Mouse (Mus musculus): ENCODE data around the gene Ndufaf4. TPM values are rescaled to one million over a fixed set of nuclear protein-coding genes. Genes with fewer than 3 reads are reported as not detected.

Gene Ndufaf4
- polyA plus RNA-seq, 1 experiment from 2014 or later = 69.6 TPM

GRCm38 (mm10) chr4:24897351-24897750 is 532 bp upstream of the Ndufaf4 start:
- Histone ChIP-seq H3K9me3 (ENCODE audit: control insufficient read depth, low read length) (no peaks in the 10 kb centered on the region), H3K4me3 (ENCODE audit: low read depth, low read length) (peak overlapping the region; percentile 50), H3K36me3 (ENCODE audit: control insufficient read depth, insufficient read depth, low read length) (peaks cover 3% of the 10 kb centered on the region; the same call in 1 of the 2 replicates), H3K4me1 (ENCODE audit: control insufficient read depth, insufficient read depth, low read length) (peaks cover 3% of the 10 kb centered on the region; the same call in 1 of the 2 replicates), H3K27me3 (ENCODE audit: control insufficient read depth, insufficient read depth, low read length) (no peaks in the 10 kb centered on the region), H3K27ac (ENCODE audit: low read depth, low read length) (no peak overlapping the region), H3K4me2 (peak overlapping the region; percentile 69), H3K9ac (ENCODE audit: low read length) (no peak overlapping the region; the same call in 1 of the 2 replicates)
- ATAC-seq (ENCODE audit: low FRiP score) (peak; percentile 39; the same call in 1 of the 2 replicates), DNase-seq (ENCODE audit: low spot score, missing footprints) (no peak)
- WGBS = 28% methylated on average over 7 of the region's 7 CpGs

DNA sequence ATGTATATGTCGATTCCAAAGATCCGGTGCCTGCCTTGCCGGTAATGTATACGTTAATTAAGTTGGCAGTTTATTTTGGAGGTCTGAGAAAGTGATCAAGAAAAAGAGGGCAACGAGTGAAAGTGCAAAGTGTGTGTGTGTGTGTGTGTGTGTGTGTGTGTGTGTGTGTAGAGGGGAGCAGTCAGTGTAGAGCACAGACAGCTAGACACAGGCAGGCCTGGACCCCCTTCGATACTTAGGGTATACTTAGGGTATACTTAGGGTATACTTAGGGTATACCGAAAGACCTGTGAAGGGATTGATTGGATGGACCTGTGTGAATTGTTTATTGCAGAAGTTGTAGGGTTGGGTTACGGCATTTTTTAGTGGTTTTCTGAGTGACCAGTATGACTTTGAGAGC is 753 bp downstream of the Ndufaf4 start:
- DNase-seq (ENCODE audit: low spot score, missing footprints) = peak; percentile 89
- peak overlapping the region; percentile 67 for H3K9ac ChIP-seq (ENCODE audit: low read length)
- H3K4me1 ChIP-seq (ENCODE audit: control insufficient read depth, insufficient read depth, low read length) = peaks cover 3% of the 10 kb centered on the region; the same call in 1 of the 2 replicates
- WGBS = 35% methylated on average over 8 of the region's 8 CpGs
- peak overlapping the region; percentile 50 for H3K4me3 ChIP-seq (ENCODE audit: low read depth, low read length)
- H3K9me3 ChIP-seq (ENCODE audit: control insufficient read depth, low read length) = no peaks in the 10 kb centered on the region
- ATAC-seq (ENCODE audit: low FRiP score) = peak; percentile 25; the same call in 1 of the 2 replicates
- H3K27me3 ChIP-seq (ENCODE audit: control insufficient read depth, insufficient read depth, low read length) = no peaks in the 10 kb centered on the region
- peaks cover 3% of the 10 kb centered on the region; the same call in 1 of the 2 replicates for H3K36me3 ChIP-seq (ENCODE audit: control insufficient read depth, insufficient read depth, low read length)
- H3K4me2 ChIP-seq = peak overlapping the region; percentile 69
- H3K27ac ChIP-seq (ENCODE audit: low read depth, low read length) = no peak overlapping the region

GRCm38 (mm10) chr4:24899146-24899545 is 1.3 kb downstream of the Ndufaf4 start:
- no peak for ATAC-seq (ENCODE audit: low FRiP score)
- Histone ChIP-seq H3K36me3 (ENCODE audit: control insufficient read depth, insufficient read depth, low read length) (peaks cover 3% of the 10 kb centered on the region; the same call in 1 of the 2 replicates), H3K4me3 (ENCODE audit: low read depth, low read length) (peak overlapping the region; percentile 50), H3K4me2 (peak overlapping the region; percentile 69), H3K27ac (ENCODE audit: low read depth, low read length) (no peak overlapping the region), H3K4me1 (ENCODE audit: control insufficient read depth, insufficient read depth, low read length) (peaks cover 3% of the 10 kb centered on the region; the same call in 1 of the 2 replicates), H3K27me3 (ENCODE audit: control insufficient read depth, insufficient read depth, low read length) (no peaks in the 10 kb centered on the region), H3K9me3 (ENCODE audit: control insufficient read depth, low read length) (no peaks in the 10 kb centered on the region), H3K9ac (ENCODE audit: low read length) (no peak overlapping the region)
- WGBS = 59% methylated on average over 4 of the region's 4 CpGs
- DNase-seq (ENCODE audit: low spot score, missing footprints) = no peak

DNA sequence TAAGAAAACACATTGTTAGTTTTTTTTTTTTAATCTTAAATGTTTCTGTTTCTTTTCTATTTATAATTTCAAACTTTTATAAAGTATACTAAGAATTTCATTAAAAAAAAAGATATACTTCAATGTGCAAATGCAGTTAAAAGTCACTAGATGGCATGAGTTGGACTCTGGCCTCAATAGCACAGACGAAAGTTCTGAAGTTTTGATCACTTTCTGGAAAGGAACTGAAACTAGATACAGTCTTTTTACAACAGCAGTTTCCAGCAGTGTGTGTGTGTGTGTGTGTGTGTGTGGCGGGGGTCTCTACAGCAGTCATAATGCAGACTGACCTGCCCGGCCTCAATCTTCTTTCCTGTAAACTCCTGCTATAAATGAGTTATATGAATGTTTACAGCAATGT is 9.9 kb downstream of the Ndufaf4 start:
- WGBS = 77% methylated on average over 3 of the region's 3 CpGs
- DNase-seq (ENCODE audit: low spot score, missing footprints) = no peak

DNA sequence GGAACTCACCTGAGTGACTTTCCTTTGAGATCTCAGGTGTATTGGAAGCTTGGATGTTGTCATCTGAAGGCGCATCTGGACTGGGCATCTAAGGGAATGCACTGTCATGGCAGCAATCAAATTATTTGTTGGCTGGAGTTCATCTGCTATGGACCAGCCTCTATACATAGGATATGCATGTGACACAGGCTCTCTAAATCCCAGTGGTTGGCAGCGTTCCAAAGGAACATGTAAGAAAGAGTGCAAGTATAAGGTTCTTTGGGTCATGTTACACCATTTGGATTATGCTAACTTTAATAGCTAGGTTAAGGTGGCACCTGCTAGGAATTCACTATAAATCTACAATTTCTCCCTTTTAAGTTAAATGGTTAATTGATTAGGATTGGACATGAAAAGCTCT is 17.7 kb downstream of the Ndufaf4 start:
- H3K27me3 ChIP-seq (ENCODE audit: control insufficient read depth, insufficient read depth, low read length) = no peaks in the 10 kb centered on the region
- ATAC-seq (ENCODE audit: low FRiP score) = no peak
- H3K36me3 ChIP-seq (ENCODE audit: control insufficient read depth, insufficient read depth, low read length) = no peaks in the 10 kb centered on the region
- no peaks in the 10 kb centered on the region for H3K9me3 ChIP-seq (ENCODE audit: control insufficient read depth, low read length)
- DNase-seq (ENCODE audit: low spot score, missing footprints) = no peak
- H3K27ac ChIP-seq (ENCODE audit: low read depth, low read length) = no peak overlapping the region
- H3K4me1 ChIP-seq (ENCODE audit: control insufficient read depth, insufficient read depth, low read length) = no peaks in the 10 kb centered on the region
- H3K4me3 ChIP-seq (ENCODE audit: low read depth, low read length) = no peak overlapping the region
- no peak overlapping the region for H3K4me2 ChIP-seq
- no peak overlapping the region for H3K9ac ChIP-seq (ENCODE audit: low read length)
- 96% methylated on average over 2 of the region's 2 CpGs for WGBS

More for the DNA sequence above, 9.9 kb downstream of the Ndufaf4 start:
- H3K4me2 ChIP-seq = no peak overlapping the region
- no peaks in the 10 kb centered on the region for H3K27me3 ChIP-seq (ENCODE audit: control insufficient read depth, insufficient read depth, low read length)
- no peaks in the 10 kb centered on the region for H3K4me1 ChIP-seq (ENCODE audit: control insufficient read depth, insufficient read depth, low read length)
- H3K4me3 ChIP-seq (ENCODE audit: low read depth, low read length) = no peak overlapping the region
- H3K36me3 ChIP-seq (ENCODE audit: control insufficient read depth, insufficient read depth, low read length) = no peaks in the 10 kb centered on the region; the same call in 1 of the 2 replicates
- H3K9ac ChIP-seq (ENCODE audit: low read length) = no peak overlapping the region
- no peak for ATAC-seq (ENCODE audit: low FRiP score)
- no peaks in the 10 kb centered on the region for H3K9me3 ChIP-seq (ENCODE audit: control insufficient read depth, low read length)
- H3K27ac ChIP-seq (ENCODE audit: low read depth, low read length) = no peak overlapping the region

- Histone ChIP-seq H3K4me3 (ENCODE audit: low read depth, low read length) (no peak overlapping the region), H3K4me1 (ENCODE audit: control insufficient read depth, insufficient read depth, low read length) (no peaks in the 10 kb centered on the region), H3K4me2 (no peak overlapping the region), H3K36me3 (ENCODE audit: control insufficient read depth, insufficient read depth, low read length) (no peaks in the 10 kb centered on the region), H3K9ac (ENCODE audit: low read length) (no peak overlapping the region), H3K9me3 (ENCODE audit: control insufficient read depth, low read length) (no peaks in the 10 kb centered on the region), H3K27ac (ENCODE audit: low read depth, low read length) (no peak overlapping the region), H3K27me3 (ENCODE audit: control insufficient read depth, insufficient read depth, low read length) (no peaks in the 10 kb centered on the region)
- DNase-seq (ENCODE audit: low spot score, missing footprints) = no peak
- WGBS = 83% methylated on average over 5 of the region's 5 CpGs
- ATAC-seq (ENCODE audit: low FRiP score) = no peak
Observed at GRCm38 (mm10) chr4:24920006-24920577, 22.2 kb downstream of the Ndufaf4 start.

DNA sequence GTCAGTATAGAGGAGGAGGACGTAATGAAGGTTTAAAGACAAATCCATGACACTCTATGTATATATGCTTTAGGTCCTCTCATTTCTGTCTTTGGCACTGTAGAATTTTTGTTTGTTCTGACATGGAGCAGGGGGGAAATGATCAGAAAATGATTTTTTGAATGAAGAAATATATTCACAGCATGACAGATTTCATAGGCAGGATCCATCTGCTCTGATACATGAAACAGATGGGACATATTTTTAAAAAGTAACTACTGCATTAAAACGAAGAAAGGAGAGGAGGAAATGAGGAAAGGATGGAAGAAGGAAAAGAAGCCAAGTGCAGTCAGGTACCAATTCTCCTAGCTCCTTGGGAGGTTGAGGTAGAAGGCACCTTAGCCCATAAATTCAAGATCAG is 26.8 kb downstream of the Ndufaf4 start:
- H3K4me1 ChIP-seq (ENCODE audit: control insufficient read depth, insufficient read depth, low read length) = no peaks in the 10 kb centered on the region
- H3K9me3 ChIP-seq (ENCODE audit: control insufficient read depth, low read length) = no peaks in the 10 kb centered on the region
- H3K9ac ChIP-seq (ENCODE audit: low read length) = no peak overlapping the region
- H3K36me3 ChIP-seq (ENCODE audit: control insufficient read depth, insufficient read depth, low read length) = no peaks in the 10 kb centered on the region
- WGBS = 79% methylated on average over 2 of the region's 2 CpGs
- no peak for DNase-seq (ENCODE audit: low spot score, missing footprints)
- H3K27me3 ChIP-seq (ENCODE audit: control insufficient read depth, insufficient read depth, low read length) = no peaks in the 10 kb centered on the region
- no peak overlapping the region for H3K4me2 ChIP-seq
- H3K27ac ChIP-seq (ENCODE audit: low read depth, low read length) = no peak overlapping the region
- no peak for ATAC-seq (ENCODE audit: low FRiP score)
- H3K4me3 ChIP-seq (ENCODE audit: low read depth, low read length) = no peak overlapping the region

DNA sequence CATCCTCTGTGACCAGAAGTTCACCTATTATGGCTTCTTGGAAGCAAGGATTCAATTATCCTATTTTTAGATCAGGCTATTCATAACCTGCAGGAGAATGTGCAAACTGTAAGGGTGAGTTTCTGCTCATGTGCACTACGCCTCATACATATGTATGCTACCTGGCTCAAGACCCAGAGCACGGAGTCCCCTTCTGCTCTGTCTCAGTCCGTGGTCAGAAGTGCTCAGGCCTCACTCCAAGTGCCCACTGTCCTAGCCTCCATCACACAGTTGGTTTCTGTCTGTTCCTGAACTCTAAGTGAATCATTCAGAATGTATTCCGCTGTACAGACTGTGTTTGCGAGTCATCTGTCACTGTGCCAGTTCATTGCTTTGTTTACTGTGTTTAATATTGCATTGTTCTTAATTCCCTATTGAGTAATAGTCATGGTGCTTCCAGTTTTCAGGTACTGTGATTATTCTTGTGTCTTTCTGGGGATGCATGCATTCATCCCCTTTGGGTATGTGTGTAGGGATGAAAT is 30.4 kb downstream of the Ndufaf4 start:
- no peaks in the 10 kb centered on the region for H3K27me3 ChIP-seq (ENCODE audit: control insufficient read depth, insufficient read depth, low read length)
- ATAC-seq (ENCODE audit: low FRiP score) = no peak
- no peak for DNase-seq (ENCODE audit: low spot score, missing footprints)
- no peaks in the 10 kb centered on the region for H3K36me3 ChIP-seq (ENCODE audit: control insufficient read depth, insufficient read depth, low read length)
- no peaks in the 10 kb centered on the region for H3K9me3 ChIP-seq (ENCODE audit: control insufficient read depth, low read length)
- H3K4me1 ChIP-seq (ENCODE audit: control insufficient read depth, insufficient read depth, low read length) = no peaks in the 10 kb centered on the region
- H3K4me3 ChIP-seq (ENCODE audit: low read depth, low read length) = no peak overlapping the region
- 85% methylated on average over 5 of the region's 5 CpGs for WGBS
- H3K4me2 ChIP-seq = no peak overlapping the region
- no peak overlapping the region for H3K9ac ChIP-seq (ENCODE audit: low read length)
- no peak overlapping the region for H3K27ac ChIP-seq (ENCODE audit: low read depth, low read length)

DNA sequence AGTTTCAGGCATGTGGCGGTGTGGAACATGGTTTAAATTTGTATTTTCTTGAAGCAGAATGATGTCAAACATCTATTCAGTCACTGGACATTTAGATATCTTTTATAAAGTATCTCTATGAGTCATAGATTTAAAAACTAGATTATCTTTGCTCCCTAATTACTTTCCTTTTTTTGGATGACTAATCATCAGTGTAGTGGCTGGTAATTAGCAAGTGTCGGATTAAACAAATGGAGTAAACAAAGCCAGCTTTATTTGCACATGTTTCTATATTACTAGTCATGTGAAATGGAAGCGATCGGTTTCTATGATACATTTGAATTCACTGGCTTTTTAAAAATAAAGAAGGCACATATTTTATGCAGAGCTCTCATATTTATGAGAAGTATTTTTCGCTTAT is 31.0 kb downstream of the Ndufaf4 start:
- H3K4me1 ChIP-seq (ENCODE audit: control insufficient read depth, insufficient read depth, low read length) = no peaks in the 10 kb centered on the region
- no peak for ATAC-seq (ENCODE audit: low FRiP score)
- no peaks in the 10 kb centered on the region for H3K9me3 ChIP-seq (ENCODE audit: control insufficient read depth, low read length)
- H3K27ac ChIP-seq (ENCODE audit: low read depth, low read length) = no peak overlapping the region
- H3K27me3 ChIP-seq (ENCODE audit: control insufficient read depth, insufficient read depth, low read length) = no peaks in the 10 kb centered on the region
- 88% methylated on average over 5 of the region's 5 CpGs for WGBS
- no peak overlapping the region for H3K4me3 ChIP-seq (ENCODE audit: low read depth, low read length)
- no peak overlapping the region for H3K4me2 ChIP-seq
- no peak for DNase-seq (ENCODE audit: low spot score, missing footprints)
- H3K36me3 ChIP-seq (ENCODE audit: control insufficient read depth, insufficient read depth, low read length) = no peaks in the 10 kb centered on the region
- no peak overlapping the region for H3K9ac ChIP-seq (ENCODE audit: low read length)

Data from midbrain, embryonic 11.5 days (tissue).